In the genomic region with DNA sequence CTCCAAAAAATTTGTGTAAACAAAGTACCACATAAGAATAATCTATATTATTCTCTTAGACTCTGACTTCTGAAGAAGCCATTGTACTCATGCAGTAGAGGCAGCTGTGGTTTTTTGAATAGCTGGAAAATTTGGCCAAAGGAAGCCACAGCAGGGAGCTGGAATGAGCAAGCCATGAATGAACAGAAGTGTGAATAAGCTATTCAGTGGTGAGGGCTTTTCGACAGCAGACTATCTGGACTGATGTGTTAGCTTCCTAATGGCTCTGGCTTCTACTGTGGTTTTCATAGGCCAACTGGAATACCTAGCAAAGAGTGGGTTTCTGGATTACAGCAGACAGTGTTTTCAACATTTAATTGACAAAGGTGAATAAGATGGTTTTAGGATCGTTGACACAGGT, we compare ENCODE assay signal across 16 mouse cellular contexts.
"Had no signal": no experiment of that assay in that cellular context is flagged by ENCODE, and none has a peak within 500 bp of the region (broad histone marks: within the 10 kb centered on the region; RNA-seq: fewer than 3 reads in every experiment).

No protein-coding gene starts in this region.

- H3K4me3 ChIP-seq: layer of hippocampus, adult 2 months; limb, embryonic 10.5 days; liver, embryonic 15.5 days; neural tube, embryonic 13.5 days; stomach, embryonic 15.5 days had no signal

- H3K4me2 ChIP-seq: liver, embryonic 11.5 days; liver, embryonic 15.5 days; neural tube, embryonic 13.5 days; stomach, embryonic 15.5 days had no signal

- H3K9ac ChIP-seq: liver, embryonic 15.5 days; neural tube, embryonic 13.5 days; stomach, embryonic 15.5 days had no signal

- DNase-seq: kidney, adult 9 months; kidney, postnatal 10 days; kidney, postnatal 4 days; lung, adult 2 months; lung, postnatal 36 days; midbrain, embryonic 14.5 days; right cerebral cortex, postnatal 14 days; thymus, adult 2 months; thymus, postnatal 25 days had no signal

- H3K9me3 ChIP-seq: limb, embryonic 10.5 days; liver, embryonic 15.5 days; neural tube, embryonic 13.5 days; stomach, embryonic 15.5 days had no signal

- ATAC-seq: lung, postnatal 0 days had no signal

- H3K27me3 ChIP-seq: liver, embryonic 15.5 days; neural tube, embryonic 13.5 days; stomach, embryonic 15.5 days had no signal

- H3K36me3 ChIP-seq: limb, embryonic 10.5 days; liver, embryonic 15.5 days; neural tube, embryonic 13.5 days; stomach, embryonic 15.5 days had no signal

- H3K4me1 ChIP-seq: limb, embryonic 10.5 days; liver, embryonic 15.5 days; neural tube, embryonic 13.5 days; stomach, embryonic 15.5 days had no signal

- H3K27ac ChIP-seq: layer of hippocampus, adult 2 months; limb, embryonic 10.5 days; liver, embryonic 15.5 days; neural tube, embryonic 13.5 days; stomach, embryonic 15.5 days had no signal
